Mouse (Mus musculus): ENCODE results near the gene Xpnpep1.

Gene Xpnpep1

DNA sequence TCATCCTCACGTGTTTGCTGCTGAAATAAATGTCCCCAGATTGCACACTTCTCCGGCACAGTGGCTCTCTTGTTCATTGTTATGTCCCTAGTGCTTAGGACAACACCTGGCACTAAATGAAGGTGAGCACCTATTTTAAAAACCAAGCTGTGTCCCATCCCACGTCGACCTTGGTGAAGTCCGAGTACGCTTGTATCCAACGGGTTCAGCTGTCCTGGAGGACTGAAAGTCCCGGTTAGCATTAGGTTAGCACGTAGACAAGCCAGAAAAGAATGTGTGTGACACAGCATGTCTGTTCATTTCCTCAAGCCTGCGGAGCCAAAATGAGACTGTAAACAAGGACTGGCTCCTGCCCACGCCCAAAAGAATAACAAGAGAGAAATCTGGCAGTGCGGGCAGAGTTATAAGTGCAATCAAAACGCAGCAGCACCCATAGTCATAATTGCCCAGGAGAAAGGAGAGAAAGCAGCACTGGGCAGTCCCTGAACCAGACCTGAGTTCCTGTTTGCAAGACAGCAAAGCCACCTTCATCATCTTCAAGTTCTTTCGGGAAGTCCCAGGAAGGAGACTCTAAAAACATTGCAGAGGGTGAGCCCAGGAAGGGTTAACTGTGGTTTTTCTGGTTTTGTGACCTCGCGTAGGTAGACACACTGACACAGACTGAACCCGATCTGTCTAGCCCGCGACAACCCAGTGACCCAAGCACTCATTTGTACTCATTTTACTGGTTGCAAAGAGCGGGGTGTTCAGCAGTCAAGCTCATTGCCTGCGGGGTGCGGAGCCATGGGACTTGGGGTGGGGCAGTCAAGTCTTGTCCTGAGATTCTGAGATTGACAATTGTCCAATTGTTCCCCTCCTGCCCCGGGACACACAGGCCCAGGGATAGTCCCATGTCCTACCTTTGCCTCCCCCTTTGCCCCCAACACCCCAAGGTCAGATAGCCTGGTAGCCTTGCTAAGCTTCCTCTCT, at the start of gene Xpnpep1:
Xpnpep1 (minus strand) TSS at position 51 of the 969 bp plus-strand sequence.
- no peak for DNase-seq (ENCODE audit: low spot score in 2 of 2)

DNA sequence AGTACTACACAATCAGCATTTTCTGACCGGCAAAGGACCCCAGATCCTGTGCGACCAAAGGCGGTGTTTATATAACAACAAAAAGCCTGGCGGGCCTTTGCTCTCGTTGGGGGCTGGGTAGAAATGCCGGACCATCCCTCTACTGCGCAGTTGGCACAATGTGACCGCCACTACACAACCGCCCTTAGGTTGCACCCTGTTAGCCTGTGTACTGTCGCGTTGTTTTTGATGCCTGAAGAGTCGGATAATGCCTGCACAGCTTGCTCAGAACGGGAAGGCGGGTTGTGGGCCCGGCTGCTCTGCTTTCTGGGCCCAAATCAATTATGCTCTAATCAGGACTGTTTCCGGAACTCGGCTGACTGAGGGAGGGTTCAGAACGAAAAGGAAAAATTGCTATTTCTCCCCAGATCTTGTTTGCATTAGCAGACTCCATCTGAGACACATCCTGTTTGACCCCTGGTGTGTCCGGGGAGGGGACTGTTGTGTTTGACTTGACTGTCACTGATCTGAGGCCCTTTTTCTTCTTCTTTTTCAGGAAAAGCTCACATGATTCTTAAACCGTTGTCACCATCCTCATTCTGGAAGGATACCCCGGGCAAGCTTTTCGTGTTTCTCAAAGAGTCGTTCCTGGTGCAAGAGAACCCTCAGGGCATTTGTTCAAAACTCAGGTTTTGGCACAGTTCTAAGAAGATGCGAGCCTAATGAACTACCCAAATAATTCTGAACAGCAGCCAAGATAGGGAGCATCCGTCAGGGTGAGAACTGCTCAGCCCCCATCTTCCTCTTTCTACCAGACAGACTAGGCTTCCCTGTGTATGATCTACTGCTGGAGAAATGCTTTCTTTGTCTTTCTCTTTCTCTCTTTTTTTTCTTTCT, 47.5 kb upstream of the Xpnpep1 start:
- DNase-seq (ENCODE audit: low spot score in 2 of 2), result no peak

DNA sequence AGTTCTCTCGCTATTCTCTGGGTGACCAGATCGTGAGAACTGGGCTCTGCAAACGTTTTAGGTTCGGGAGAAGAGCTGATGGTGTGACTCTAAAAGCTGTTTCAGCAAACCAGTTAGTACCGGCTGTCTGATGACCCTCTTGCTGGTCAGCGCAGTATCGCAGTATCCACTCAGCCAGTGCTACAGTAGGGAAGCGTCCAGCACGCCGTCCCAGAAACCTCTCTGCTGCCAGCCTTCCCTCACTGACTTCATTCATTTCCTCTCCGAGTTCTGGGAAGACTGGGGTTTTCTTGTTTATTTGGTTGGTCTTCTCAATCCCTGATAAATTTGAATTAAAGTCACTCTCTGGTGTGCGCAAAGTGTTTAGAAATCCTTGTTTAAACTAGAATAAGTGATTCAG, 46.8 kb upstream of the Xpnpep1 start:
- DNase-seq (ENCODE audit: low spot score in 2 of 2), result no peak

DNA sequence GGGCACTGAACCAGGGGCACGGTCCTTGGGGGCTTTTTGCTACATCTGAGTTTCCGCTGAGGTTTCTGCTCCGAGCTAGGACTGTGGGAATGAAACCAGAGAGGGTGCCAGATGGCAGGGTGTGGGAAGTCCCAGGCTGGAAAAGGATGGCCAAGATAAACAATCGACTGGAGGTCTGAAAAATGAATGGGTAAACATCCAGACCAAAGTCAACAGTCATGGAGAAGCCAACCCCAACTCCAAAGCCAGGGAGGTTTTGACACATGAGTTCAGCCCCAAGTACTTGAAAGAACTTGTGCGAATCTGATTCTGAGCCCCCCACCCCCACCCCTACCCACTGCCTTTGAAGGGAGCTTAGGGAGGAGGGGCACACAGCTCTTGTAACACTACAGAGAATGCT, 44.7 kb upstream of the Xpnpep1 start:
- no peak for DNase-seq (ENCODE audit: low spot score in 2 of 2)

DNA sequence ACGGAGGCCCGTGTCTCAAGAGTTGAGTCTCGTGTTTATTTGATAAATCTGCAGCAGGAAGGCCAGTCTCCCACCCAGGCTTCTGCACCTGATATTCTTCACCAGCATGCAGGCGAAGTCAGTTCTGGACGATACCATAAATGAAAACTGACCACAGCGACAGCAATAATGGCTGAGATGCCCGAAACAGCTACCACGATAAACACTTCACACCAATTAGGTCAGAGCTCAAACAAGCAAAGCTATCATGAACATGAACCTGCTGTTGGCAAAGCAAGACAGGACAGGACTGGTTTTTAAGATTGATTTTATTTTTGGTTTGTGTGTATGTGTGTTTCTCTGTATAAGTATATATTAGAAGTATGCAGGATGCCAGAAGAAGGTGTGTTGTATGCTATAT, 42.8 kb upstream of the Xpnpep1 start:
- no peak for DNase-seq (ENCODE audit: low spot score in 2 of 2)

DNA sequence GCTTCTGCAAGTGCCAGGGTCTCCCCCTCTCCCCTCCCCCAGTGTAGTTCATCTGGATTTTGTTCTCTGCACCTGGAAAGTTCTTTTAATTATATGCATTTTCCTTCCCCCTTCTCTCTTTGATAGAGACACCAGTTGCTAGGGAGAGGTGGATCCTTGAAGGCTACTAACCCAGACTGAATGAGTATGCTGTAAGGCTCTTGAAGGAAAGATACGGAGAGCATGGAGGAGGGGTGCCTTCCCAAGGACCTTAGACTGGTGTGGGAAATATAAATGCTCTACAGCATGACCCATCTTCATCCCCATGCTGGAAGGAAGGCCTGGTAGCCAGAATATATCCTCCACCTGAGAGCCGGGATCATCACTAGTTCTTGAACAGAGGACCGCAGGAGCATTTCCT, 41.3 kb upstream of the Xpnpep1 start:
- DNase-seq (ENCODE audit: low spot score in 2 of 2), result no peak

DNA sequence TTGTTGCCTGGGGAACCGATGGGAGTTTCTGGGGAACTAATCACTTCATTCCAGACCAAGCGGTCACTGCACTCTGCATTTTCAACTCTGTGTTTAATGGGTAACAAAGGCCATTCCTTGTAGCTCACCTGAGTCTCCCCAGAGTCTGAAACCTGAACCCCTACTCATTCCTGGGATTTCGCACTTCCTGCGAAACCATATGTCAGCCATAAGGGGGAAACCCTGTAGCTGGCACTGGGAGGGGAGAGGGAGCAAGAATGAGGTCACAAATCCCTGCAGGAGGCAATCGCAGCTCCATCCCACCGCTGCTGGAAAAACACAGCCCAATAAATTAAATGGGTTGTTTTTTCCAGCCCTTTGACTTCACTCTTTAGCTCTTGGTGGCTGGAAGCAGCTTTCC, 40.9 kb upstream of the Xpnpep1 start:
- no peak for DNase-seq (ENCODE audit: low spot score in 2 of 2)

DNA sequence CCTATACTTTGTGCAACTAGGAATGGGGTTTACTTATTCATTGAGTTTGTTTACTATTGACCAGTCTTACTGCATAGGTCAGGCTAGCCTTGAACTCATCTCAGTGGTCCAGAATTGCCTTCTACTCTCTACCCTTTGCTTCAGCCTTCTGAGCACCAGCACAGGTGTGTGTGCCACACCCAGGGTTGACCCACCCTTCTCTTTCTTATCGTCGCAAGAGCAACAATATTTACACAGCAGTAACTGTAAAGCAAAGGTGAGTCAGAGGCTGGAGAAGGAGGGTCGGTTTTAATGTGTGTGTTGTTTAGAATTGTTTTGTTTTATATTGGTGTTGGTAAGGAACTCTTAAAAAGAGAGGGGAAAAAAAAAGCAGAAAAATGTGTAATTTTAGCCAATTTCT, 40.5 kb upstream of the Xpnpep1 start:
- DNase-seq (ENCODE audit: low spot score in 2 of 2), result no peak

DNA sequence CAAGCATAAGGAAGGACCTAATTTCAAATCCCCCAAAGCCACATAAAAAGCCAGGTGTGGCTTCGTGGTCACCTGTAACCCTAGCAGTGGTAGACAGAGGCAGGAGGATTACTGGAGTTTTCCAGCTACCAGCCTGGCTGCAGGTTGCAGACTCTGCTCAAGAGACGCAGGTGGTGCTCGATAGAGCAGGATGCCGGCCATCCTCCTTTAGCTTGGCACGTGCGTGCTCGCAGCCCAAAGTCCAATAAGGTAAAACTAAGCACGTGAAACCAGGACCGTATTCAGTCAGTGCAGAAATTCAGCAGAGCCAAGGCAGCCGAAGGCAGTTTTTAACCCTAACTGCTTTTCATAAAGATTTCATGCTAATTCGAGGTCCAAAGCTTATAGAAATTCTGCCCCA, 40.0 kb upstream of the Xpnpep1 start:
- no peak for DNase-seq (ENCODE audit: low spot score in 2 of 2)

DNA sequence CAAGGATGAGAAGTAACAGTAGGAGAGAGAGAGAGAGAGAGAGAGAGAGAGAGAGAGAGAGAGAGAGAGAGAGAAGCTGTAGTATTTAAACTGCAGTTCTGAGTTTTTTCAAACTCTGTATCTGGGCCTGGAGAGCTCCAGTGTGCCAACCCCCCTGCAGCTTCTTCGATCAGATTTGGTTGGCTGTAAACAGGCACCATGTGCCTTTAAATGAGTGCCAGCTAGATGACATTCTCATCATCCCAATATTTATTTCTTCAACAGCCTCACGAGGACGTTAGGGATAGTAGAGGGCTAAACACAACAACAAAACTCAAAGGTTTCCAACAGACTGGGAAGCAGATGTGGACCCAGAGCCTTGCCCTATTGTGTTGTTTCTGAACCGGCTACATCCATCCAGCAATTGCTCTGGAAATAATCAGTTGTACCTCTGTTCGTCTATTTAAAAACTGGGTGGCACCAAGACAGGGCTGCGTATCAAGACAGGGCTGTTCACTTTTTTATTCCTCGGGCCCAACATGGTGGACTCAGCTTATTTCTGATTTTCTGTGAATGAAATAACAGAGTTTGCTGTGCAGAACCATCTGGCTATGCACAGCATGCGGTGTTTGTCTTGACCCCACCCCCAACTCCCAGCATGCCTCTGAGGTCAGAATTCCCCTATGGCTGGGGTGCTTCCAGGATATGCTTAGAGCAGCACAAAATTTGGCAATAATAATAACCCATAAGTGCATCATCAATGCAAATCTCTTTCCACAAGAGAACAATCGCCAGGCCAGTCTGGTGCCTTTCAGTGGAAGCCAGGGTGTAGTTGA, 38.5 kb upstream of the Xpnpep1 start:
- no peak for DNase-seq (ENCODE audit: low spot score in 2 of 2)

DNA sequence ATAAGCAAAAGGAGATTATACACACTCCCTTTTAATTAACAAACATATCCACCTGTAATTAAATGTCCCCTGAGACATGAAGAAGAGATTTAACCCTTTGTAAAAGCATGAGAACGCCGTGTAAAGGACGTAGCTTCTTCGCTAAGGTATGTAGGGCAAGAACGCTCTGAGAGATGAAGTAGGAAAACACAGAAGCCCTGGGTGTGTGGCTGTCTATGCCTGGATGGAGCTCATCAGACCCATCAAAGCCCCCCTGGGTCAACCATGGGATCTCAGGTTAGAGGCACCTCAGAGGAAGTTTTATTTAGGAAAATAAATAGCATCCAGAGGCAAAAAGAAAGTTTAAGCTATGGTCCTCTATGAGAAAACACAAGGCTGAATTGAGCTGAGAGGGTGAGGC, 37.3 kb upstream of the Xpnpep1 start:
- no peak for DNase-seq (ENCODE audit: low spot score in 2 of 2)

DNA sequence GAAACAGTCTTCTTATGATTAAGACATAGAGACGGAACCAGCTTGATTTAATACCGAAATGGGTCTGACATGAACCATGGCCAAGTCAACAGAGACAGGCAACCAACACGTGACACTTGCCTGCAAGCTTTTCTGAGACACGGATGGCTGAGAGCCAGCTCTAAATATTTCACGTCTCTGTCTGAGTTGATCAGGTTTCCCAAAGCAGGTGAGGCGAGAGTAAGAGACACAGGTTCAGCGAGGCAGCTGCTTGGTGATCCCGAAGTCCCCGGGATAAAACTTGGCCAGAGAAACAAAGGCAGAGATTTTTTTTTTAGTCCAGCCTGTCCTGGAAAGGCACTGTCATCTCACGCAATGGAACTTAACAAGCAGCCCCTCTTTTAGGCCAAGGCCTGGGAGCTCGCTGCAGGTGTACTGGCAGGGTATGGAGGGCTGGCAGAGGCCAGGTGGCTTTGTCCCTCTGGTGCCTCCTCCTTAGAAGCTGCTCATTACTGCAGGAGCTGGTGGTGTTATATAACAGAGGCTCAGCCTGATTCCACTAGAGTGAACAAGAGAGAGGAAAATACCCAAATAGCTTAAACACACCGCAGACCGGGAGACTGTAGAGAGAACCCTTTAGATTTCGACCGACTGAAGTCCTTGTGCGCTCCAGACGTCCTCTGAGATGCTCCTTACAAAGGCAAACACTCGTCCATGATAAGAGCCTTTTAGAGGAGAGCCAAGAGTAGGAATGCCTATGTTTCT, 36.4 kb upstream of the Xpnpep1 start:
- DNase-seq (ENCODE audit: low spot score in 2 of 2), result no peak

DNA sequence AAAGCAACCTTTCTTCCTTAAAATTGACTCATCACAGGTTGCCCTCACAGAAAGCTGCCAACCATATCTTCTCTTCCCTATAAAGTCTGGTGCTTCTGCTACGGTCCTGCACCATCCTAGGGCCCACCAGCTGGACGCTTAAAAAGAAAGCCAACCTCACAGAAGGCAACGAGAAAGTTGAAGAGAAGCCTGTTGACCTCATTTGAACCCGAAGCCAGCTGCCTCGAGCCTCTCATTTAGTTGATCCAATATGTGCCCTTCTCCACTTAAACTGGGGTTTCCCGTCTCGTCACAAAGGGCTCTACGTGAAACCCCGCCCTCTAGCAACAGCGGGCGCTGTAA, 35.9 kb upstream of the Xpnpep1 start:
- no peak for DNase-seq (ENCODE audit: low spot score in 2 of 2)

DNA sequence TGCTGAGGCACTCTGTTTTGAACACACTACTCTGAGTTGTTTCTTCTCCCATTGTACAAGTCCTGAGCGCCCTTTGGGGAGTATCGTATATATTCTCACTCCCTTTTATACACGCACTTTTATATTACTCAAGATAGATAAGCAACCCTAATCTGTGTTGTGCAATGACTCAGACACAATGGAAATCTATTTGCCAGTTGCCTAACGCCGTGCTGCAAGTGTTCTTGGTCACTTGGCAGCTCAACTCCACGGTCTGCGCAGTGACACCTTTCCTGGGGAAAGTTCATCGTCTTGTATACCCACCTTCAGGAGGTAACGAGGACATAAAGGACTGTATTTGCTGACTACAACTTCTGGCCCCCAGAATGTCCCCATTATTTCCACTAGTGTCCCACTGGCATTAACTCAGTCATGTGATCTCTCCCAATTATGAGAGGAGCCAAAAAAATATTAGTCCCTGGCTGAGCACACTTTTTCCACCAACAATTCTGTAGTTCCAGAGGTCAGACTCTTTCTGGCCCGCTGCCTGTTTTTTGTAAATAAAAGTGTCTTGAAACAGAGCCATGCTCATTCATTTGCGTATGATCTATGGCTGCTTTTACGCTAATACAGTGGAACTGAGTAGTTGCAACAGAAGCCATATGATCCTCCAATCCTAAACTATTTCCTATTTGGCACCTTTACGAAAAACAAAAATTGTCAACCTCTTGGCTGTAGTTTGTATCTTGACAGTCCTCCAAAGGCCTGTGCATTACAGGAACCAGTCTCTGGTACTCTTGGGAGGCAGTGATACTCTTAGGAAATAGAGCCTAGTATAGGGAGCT, 35.1 kb upstream of the Xpnpep1 start:
- no peak for DNase-seq (ENCODE audit: low spot score in 2 of 2)

DNA sequence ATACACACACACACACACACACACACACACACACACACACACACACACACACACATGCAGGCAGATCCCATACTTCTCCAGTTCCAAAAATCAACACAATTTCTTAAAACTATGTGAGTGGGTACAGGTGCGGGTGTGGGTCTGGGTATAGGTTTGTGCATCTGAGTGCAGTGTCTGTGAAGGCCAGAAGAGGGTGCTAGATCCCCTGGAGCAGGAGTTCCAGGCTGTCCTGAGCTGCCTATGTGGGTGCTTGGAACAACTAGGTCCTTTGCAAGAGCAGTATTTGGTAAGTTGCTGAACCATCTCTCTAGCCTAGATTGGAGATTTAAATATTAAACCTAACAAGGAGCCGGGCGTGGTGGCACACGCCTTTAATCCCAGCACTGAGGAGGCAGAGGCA, 33.5 kb upstream of the Xpnpep1 start:
- no peak for DNase-seq (ENCODE audit: low spot score in 2 of 2)

DNA sequence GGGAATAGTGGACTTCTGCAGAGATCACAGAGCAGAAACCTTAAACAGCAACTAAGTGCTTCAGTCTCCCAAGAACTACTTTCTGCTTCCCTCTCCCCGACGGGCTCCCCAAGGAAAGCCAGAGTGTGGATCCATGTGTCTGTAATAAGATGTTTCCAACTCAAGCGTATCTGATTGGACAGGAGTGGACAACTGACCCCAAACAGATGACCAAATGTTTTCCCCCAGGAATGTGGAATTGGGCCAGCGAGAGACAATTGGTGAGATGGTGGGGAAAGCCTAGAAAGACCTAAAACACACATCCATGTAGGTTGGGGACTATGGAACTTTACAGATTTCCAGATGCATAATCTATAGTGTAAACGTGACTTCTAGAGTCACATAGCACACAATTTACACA, 32.4 kb upstream of the Xpnpep1 start:
- no peak for DNase-seq (ENCODE audit: low spot score in 2 of 2)

DNA sequence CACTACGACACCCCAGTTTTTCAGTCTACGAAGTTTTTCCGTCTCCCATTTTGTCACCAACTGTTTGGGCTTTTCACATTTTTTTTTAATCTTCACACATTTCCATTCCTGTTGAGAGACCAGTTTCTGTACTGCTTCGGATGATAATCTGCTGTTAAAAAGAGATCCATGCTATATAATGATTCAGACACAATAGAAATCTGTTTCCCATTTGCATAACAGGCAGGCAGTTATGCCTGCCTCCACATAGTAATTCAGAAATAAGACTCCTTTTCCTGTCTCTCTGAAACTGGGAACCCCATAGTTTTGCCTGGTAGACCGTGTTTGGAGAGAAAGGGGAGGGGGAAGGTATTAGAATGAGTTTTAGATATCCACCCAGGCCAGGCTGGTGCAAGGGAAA, 31.6 kb upstream of the Xpnpep1 start:
- DNase-seq (ENCODE audit: low spot score in 2 of 2), result no peak

DNA sequence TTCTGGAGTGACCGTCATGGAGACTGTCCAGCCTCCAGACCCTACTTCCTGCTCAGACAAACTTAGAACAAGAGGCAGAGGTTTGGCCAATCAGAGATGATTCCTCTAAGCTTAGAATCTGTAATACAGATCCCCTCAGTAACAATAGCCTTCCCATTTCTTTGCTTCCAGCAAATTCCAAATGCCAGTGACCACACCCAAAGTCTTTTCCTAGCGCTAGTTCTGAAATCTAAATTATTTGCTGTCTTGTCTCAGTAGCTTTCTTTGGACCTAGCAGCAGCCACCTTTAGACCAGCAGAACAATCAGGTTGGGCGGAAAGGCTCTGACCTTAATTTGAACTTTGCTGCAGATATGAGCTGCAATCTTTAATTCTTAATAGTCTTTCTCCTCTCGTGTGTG, 30.9 kb upstream of the Xpnpep1 start:
- DNase-seq (ENCODE audit: low spot score in 2 of 2), result no peak

DNA sequence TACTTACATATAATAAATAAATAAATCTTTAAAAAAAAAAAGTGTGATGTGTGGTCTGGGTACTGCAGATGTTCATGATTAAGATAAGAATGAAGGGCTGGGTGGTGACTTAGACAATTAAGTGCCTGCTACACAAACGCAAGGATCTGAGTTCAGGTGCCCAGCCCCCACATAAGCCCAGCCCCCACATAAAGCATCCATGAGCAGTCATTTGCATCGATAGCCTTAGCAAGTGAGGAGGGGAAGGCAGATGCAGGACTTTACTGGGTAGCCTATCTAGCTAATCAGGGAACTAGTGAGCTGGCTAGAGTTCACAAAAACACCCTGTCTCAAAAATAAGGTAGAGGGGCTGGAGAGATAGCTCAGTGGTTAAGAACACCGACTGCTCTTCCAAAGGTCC, 29.4 kb upstream of the Xpnpep1 start:
- no peak for DNase-seq (ENCODE audit: low spot score in 2 of 2)

DNA sequence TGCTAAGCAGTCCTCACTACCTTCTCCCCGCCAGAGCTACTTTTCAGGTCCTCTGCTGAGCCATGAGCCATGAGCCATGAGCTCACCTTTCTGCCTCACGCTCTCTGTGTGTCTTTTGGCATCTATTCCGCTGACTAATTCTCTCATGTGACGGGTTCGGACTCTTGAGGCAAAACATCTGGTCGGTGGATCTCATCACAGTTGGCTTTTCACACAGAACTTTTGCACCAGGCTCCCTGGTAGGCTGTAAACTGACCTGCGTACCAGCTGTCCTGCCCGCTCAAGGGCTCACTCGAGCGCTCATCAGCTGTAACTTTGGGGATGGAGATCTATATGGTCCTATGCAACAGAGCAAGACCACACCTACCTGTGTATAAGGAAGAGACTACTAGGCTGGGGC, 26.9 kb upstream of the Xpnpep1 start:
- no peak for DNase-seq (ENCODE audit: low spot score in 2 of 2)

DNA sequence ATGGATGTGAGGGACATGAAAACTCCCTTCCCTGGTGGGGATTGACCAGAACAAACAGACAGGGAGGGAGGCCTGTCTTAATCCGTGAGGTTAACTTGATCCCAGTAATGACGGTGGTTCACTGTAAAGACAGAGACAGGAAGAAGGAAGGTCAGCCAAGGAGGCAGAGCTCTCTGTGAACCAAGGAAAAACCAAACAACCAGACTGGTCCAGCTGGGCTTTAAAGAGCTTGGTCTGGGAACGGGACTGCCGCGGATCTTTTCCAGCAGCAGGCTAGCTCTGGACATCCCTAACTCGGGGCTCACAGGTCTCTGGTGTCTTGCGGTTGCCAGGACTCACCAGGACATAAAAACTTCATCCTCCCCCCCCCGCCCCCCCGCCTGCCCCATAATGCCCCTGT, 26.5 kb upstream of the Xpnpep1 start:
- no peak for DNase-seq (ENCODE audit: low spot score in 2 of 2)
